Mouse (Mus musculus) liver, embryonic 13.5 days (tissue): ENCODE data around the gene Adprm. TPM values are rescaled to one million over a fixed set of nuclear protein-coding genes. Genes with fewer than 3 reads are reported as not detected.
A peak's percentile ranks its signal among the peaks of the same experiment; 100 is the strongest.

Experiments used
- ATAC-seq: fragments of 200-750 bp; cut with Nextera tagmentation; 2 replicates; pipeline ENCODE4 v1.8.0; 2017; ENCODE audit warnings: low read depth, mild to moderate bottlenecking, moderate number of reproducible peaks, moderate library complexity
- DNase-seq: peaks from one replicate; pipeline ENCODE4 v3.0.0; 2022
- H3K27ac ChIP-seq: fragments of 300-500 bp; sonication (generic); 2 replicates; pipeline ENCODE4 v1.5.1; 2015; ENCODE audit warnings: moderate library complexity, mild to moderate bottlenecking, inconsistent platforms
- H3K27me3 ChIP-seq: fragments of 300-500 bp; sonication (generic); 2 replicates; pipeline ENCODE4 v1.6.1; 2015; ENCODE audit warnings: mild to moderate bottlenecking, inconsistent platforms
- H3K36me3 ChIP-seq: fragments of 300-500 bp; sonication (generic); 2 replicates; pipeline ENCODE4 v1.6.1; 2015; ENCODE audit warnings: mild to moderate bottlenecking, inconsistent platforms
- H3K4me1 ChIP-seq: fragments of 300-500 bp; sonication (generic); replicated peaks from 2 replicates; pipeline ENCODE4 v1.6.1; 2015; ENCODE audit warnings: inconsistent platforms
- H3K4me2 ChIP-seq: fragments of 300-500 bp; sonication (generic); 2 replicates; pipeline ENCODE4 v1.6.1; 2015; ENCODE audit warnings: inconsistent platforms, mild to moderate bottlenecking, moderate library complexity
- H3K4me3 ChIP-seq: fragments of 300-500 bp; sonication (generic); replicated peaks from 2 replicates; pipeline ENCODE4 v1.5.1; 2015; ENCODE audit warnings: mild to moderate bottlenecking, inconsistent platforms
- H3K9ac ChIP-seq: fragments of 300-500 bp; sonication (generic); 2 replicates; pipeline ENCODE4 v1.6.1; 2015; ENCODE audit warnings: mild to moderate bottlenecking, inconsistent platforms
- H3K9me3 ChIP-seq: fragments of 300-500 bp; sonication (generic); replicated peaks from 2 replicates; pipeline ENCODE4 v1.6.1; 2016; ENCODE audit warnings: inconsistent platforms
- WGBS: fragments of 180-500 bp; shearing (Covaris S2); methylation state at CpG from one replicate; pipeline ENCODE4 v1.1.7; 2015; ENCODE audit not compliant: insufficient replicate concordance; 5-methylcytosine and 5-hydroxymethylcytosine counted together
- polyA plus RNA-seq: library from polyadenylated mRNA; unstranded; fragments of >200 nt; fragmentation: Nextera tagmentation; extraction: Ambion mirVana; gene quantifications from 2 replicates; pipeline ENCODE4 v1.2.1, GENCODE M21; 2015

Gene Adprm
- polyA plus RNA-seq, 1 experiment from 2014 or later = 10.7 TPM

- H3K27ac ChIP-seq = no peak overlapping the region
- no peak overlapping the region for H3K4me3 ChIP-seq
- H3K4me1 ChIP-seq = peaks cover 24% of the 10 kb centered on the region
- ATAC-seq = peak; percentile 72
- no peak overlapping the region for H3K9ac ChIP-seq
- no peaks in the 10 kb centered on the region for H3K27me3 ChIP-seq
- H3K4me2 ChIP-seq = no peak overlapping the region
- 70% methylated on average over 6 of the region's 6 CpGs for WGBS
- no peaks in the 10 kb centered on the region for H3K9me3 ChIP-seq
- peaks cover 30% of the 10 kb centered on the region for H3K36me3 ChIP-seq
- no peak for DNase-seq
Measured at GRCm38 (mm10) chr11:67044959-67045358, 7.4 kb downstream of the Adprm start.

GRCm38 (mm10) chr11:67043007-67043406 is 9.4 kb downstream of the Adprm start:
- Histone ChIP-seq H3K4me2 (no peak overlapping the region), H3K9ac (no peak overlapping the region), H3K27me3 (no peaks in the 10 kb centered on the region), H3K4me3 (no peak overlapping the region), H3K36me3 (peaks cover 47% of the 10 kb centered on the region), H3K4me1 (peaks cover 22% of the 10 kb centered on the region), H3K27ac (no peak overlapping the region), H3K9me3 (no peaks in the 10 kb centered on the region)
- no peak for DNase-seq
- 45% methylated on average over 8 of the region's 8 CpGs for WGBS
- peak; percentile 47; the same call in 1 of the 2 replicates for ATAC-seq

GRCm38 (mm10) chr11:67040483-67040882 is 11.9 kb downstream of the Adprm start:
- Histone ChIP-seq H3K9ac (no peak overlapping the region), H3K4me1 (peaks cover 18% of the 10 kb centered on the region), H3K4me3 (no peak overlapping the region), H3K27me3 (no peaks in the 10 kb centered on the region), H3K4me2 (no peak overlapping the region), H3K27ac (no peak overlapping the region), H3K9me3 (no peaks in the 10 kb centered on the region), H3K36me3 (peaks cover 47% of the 10 kb centered on the region)
- ATAC-seq (no peak), DNase-seq (no peak)
- 77% methylated on average over 6 of the region's 6 CpGs for WGBS

- H3K4me2 ChIP-seq = no peak overlapping the region
- no peak overlapping the region for H3K27ac ChIP-seq
- peaks cover 46% of the 10 kb centered on the region for H3K36me3 ChIP-seq
- no peaks in the 10 kb centered on the region for H3K27me3 ChIP-seq
- no peak overlapping the region for H3K4me3 ChIP-seq
- ATAC-seq (no peak), DNase-seq (no peak)
- peaks cover 12% of the 10 kb centered on the region for H3K4me1 ChIP-seq
- H3K9ac ChIP-seq = no peak overlapping the region
- 82% methylated on average over 3 of the region's 3 CpGs for WGBS
- H3K9me3 ChIP-seq = no peaks in the 10 kb centered on the region
Measured at GRCm38 (mm10) chr11:67039799-67040198, 12.6 kb downstream of the Adprm start.

- H3K27ac ChIP-seq = no peak overlapping the region
- ATAC-seq (no peak), DNase-seq (no peak)
- H3K4me3 ChIP-seq = no peak overlapping the region
- 83% methylated on average over 9 of the region's 9 CpGs for WGBS
- peaks cover 45% of the 10 kb centered on the region for H3K36me3 ChIP-seq
- no peaks in the 10 kb centered on the region for H3K4me1 ChIP-seq
- H3K9me3 ChIP-seq = no peaks in the 10 kb centered on the region
- no peak overlapping the region for H3K9ac ChIP-seq
- no peak overlapping the region for H3K4me2 ChIP-seq
- H3K27me3 ChIP-seq = no peaks in the 10 kb centered on the region
Measured at GRCm38 (mm10) chr11:67036892-67037291, 15.5 kb downstream of the Adprm start.

- DNase-seq (no peak), ATAC-seq (no peak)
- Histone ChIP-seq H3K36me3 (peaks cover 38% of the 10 kb centered on the region), H3K27ac (no peak overlapping the region), H3K9me3 (no peaks in the 10 kb centered on the region), H3K4me2 (no peak overlapping the region), H3K27me3 (no peaks in the 10 kb centered on the region), H3K4me1 (no peaks in the 10 kb centered on the region), H3K9ac (no peak overlapping the region), H3K4me3 (no peak overlapping the region)
- WGBS = 65% methylated on average over 6 of the region's 6 CpGs
Measured at GRCm38 (mm10) chr11:67036229-67036628, 16.2 kb downstream of the Adprm start.

- no peaks in the 10 kb centered on the region for H3K27me3 ChIP-seq
- no peak overlapping the region for H3K9ac ChIP-seq
- H3K4me1 ChIP-seq = no peaks in the 10 kb centered on the region
- H3K9me3 ChIP-seq = no peaks in the 10 kb centered on the region
- no peak overlapping the region for H3K4me3 ChIP-seq
- no peak overlapping the region for H3K4me2 ChIP-seq
- H3K36me3 ChIP-seq = peaks cover 26% of the 10 kb centered on the region
- no peak for DNase-seq
- ATAC-seq = peak; percentile 73
- H3K27ac ChIP-seq = no peak overlapping the region
- 43% methylated on average over 4 of the region's 4 CpGs for WGBS
Measured at GRCm38 (mm10) chr11:67034775-67035485, 17.5 kb downstream of the Adprm start.

- 62% methylated on average over 2 of the region's 2 CpGs for whole genome bisulfite sequencing
- H3K4me1 ChIP-seq = no peaks in the 10 kb centered on the region
- H3K27ac ChIP-seq = no peak overlapping the region
- no peak overlapping the region for H3K9ac ChIP-seq
- ATAC-seq (no peak), DNase-seq (no peak)
- no peaks in the 10 kb centered on the region for H3K27me3 ChIP-seq
- H3K9me3 ChIP-seq = no peaks in the 10 kb centered on the region
- no peak overlapping the region for H3K4me3 ChIP-seq
- H3K36me3 ChIP-seq = no peaks in the 10 kb centered on the region
- H3K4me2 ChIP-seq = no peak overlapping the region
Measured at GRCm38 (mm10) chr11:67031603-67031915, 20.8 kb downstream of the Adprm start.

- no peaks in the 10 kb centered on the region for H3K27me3 ChIP-seq
- ATAC-seq (no peak), DNase-seq (no peak)
- H3K9me3 ChIP-seq = no peaks in the 10 kb centered on the region
- no peaks in the 10 kb centered on the region for H3K36me3 ChIP-seq
- H3K4me2 ChIP-seq = no peak overlapping the region
- 36% methylated on average over 16 of the region's 16 CpGs for WGBS
- H3K27ac ChIP-seq = no peak overlapping the region
- H3K4me1 ChIP-seq = no peaks in the 10 kb centered on the region
- no peak overlapping the region for H3K9ac ChIP-seq
- H3K4me3 ChIP-seq = no peak overlapping the region
Measured at GRCm38 (mm10) chr11:67030904-67031602, 21.3 kb downstream of the Adprm start.

- 1% methylated on average over 35 of the region's 35 CpGs for WGBS
Measured at GRCm38 (mm10) chr11:67024867-67025477, 27.4 kb downstream of the Adprm start, which contains the start of gene Tmem220. Gene Tmem220 (plus strand): TSS chr11:67025154.

GRCm38 (mm10) chr11:67023802-67024340 is 28.5 kb downstream of the Adprm start:
- DNase-seq (no peak), ATAC-seq (no peak)
- H3K9me3 ChIP-seq = no peaks in the 10 kb centered on the region
- peak overlapping the region; percentile 79 for H3K4me2 ChIP-seq
- H3K27ac ChIP-seq = no peak overlapping the region
- no peak overlapping the region for H3K4me3 ChIP-seq
- H3K36me3 ChIP-seq = no peaks in the 10 kb centered on the region
- H3K9ac ChIP-seq = no peak overlapping the region; the same call in 1 of the 2 replicates
- WGBS = 46% methylated on average over 6 of the region's 6 CpGs
- H3K27me3 ChIP-seq = peaks cover 12% of the 10 kb centered on the region
- peaks cover 18% of the 10 kb centered on the region for H3K4me1 ChIP-seq

More at GRCm38 (mm10) chr11:67024867-67025477, 27.4 kb downstream of the Adprm start, which contains the start of gene Tmem220:
- Histone ChIP-seq H3K4me1 (peaks cover 18% of the 10 kb centered on the region), H3K9ac (peak within 1 kb of the TSS; percentile 70), H3K36me3 (no peaks in the 10 kb centered on the region), H3K27ac (no peak within 1 kb of the TSS), H3K4me3 (peak within 1 kb of the TSS; percentile 59), H3K4me2 (peak within 1 kb of the TSS; percentile 79), H3K9me3 (no peaks in the 10 kb centered on the region), H3K27me3 (peaks cover 12% of the 10 kb centered on the region)
- DNase-seq = peak; percentile 85
- ATAC-seq = peak; percentile 100
